Mouse (Mus musculus): ENCODE measurements around the gene Sebox. TPM values are rescaled to one million over a fixed set of nuclear protein-coding genes. Genes with fewer than 3 reads are reported as not detected.

The Sebox gene
- 0.21 and 0.32 TPM in 2 replicates for polyA plus RNA-seq (2014; fragmentation: Nextera tagmentation; extraction: Ambion mirVana)

DNA sequence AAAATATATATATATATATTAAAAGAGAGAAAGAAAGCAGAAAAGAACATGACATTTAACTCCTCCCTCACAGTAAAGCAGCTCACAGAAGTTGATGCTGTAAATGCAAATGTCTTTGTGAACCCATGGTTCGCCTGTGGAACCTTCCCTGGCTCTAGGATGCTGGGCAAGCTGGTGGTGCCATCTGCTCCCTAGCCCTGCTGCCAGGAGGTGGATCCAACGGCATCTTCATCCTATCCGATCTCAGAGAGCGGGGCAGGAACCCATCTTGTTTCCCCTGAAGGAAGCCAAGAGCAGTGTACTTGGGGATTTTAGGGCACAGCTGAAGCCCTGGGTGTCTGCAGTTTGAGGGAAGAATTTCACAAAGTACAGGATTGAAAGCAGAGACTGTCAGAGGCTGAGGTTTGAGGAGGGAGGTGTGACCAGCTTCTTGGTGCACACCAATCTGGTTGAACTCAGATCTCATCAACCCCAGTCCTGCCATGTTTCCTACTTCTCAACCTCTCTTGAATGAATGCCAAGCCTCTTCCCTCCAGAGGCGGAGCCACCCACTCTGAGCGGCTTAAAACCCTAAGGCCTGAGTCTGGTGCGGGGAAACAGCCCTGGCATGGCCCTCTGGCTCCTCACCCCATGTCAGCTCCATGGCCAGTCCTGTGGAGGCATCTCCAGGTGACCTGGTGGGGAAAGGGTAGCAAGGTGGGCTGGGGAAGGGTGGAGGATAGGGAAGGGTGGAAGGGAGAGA lies at the start of gene Sebox:
Gene Sebox (plus strand): TSS at position 539 of the 742 bp plus-strand sequence.
- 66% methylated on average over 7 of the region's 7 CpGs for WGBS
- Histone ChIP-seq H3K27me3 (replicated peaks; ENCODE audit: control insufficient read depth, insufficient read depth, low read length) (peaks cover 23% of the 10 kb centered on the region), H3K4me3 (ENCODE audit: low read depth, low read length) (no peak within 1 kb of the TSS), H3K9ac (ENCODE audit: low read depth, low read length) (no peak within 1 kb of the TSS), H3K36me3 (ENCODE audit: control insufficient read depth, insufficient read depth, low read length) (peaks cover 5% of the 10 kb centered on the region; the same call in 1 of the 2 replicates), H3K4me2 (no peak within 1 kb of the TSS), H3K9me3 (ENCODE audit: control insufficient read depth, low read length) (no peaks in the 10 kb centered on the region), H3K27ac (ENCODE audit: low read depth, low read length) (no peak within 1 kb of the TSS), H3K4me1 (replicated peaks; ENCODE audit: control insufficient read depth, insufficient read depth, low read length) (no peaks in the 10 kb centered on the region)
- DNase-seq (ENCODE audit: low spot score) (no peak), ATAC-seq (replicated peaks; ENCODE audit: low FRiP score) (no peak)

DNA sequence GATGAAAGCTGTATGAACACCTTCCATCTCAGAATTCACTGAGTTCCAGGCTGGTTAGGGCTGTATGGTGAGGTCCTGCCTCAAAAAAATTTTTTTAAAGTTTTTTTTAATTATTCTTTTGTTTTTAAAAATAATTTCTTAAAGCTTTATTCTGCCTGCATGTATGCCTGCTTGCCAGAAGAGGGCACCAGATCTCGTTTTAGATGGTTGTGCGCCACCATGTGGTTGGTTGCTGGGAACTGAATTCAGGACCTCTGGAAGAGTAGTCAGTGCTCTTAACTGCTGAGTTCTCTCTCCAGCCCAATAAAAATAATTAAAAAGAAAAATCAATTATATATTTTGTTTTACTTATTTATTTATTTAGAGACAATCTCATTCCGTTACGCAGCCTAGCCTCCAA lies 49.6 kb upstream of the Sebox start:
- no peak overlapping the region for H3K4me2 ChIP-seq
- H3K27me3 ChIP-seq (replicated peaks; ENCODE audit: control insufficient read depth, insufficient read depth, low read length): no peaks in the 10 kb centered on the region
- no peaks in the 10 kb centered on the region for H3K36me3 ChIP-seq (ENCODE audit: control insufficient read depth, insufficient read depth, low read length)
- DNase-seq (ENCODE audit: low spot score): no peak
- no peak overlapping the region for H3K9ac ChIP-seq (ENCODE audit: low read depth, low read length)
- no peak overlapping the region for H3K27ac ChIP-seq (ENCODE audit: low read depth, low read length)
- no peak overlapping the region for H3K4me3 ChIP-seq (ENCODE audit: low read depth, low read length)
- H3K4me1 ChIP-seq (replicated peaks; ENCODE audit: control insufficient read depth, insufficient read depth, low read length): no peaks in the 10 kb centered on the region
- no peak for ATAC-seq (replicated peaks; ENCODE audit: low FRiP score)
- no peaks in the 10 kb centered on the region for H3K9me3 ChIP-seq (ENCODE audit: control insufficient read depth, low read length)
- WGBS: 12% methylated on average over 4 of the region's 4 CpGs

DNA sequence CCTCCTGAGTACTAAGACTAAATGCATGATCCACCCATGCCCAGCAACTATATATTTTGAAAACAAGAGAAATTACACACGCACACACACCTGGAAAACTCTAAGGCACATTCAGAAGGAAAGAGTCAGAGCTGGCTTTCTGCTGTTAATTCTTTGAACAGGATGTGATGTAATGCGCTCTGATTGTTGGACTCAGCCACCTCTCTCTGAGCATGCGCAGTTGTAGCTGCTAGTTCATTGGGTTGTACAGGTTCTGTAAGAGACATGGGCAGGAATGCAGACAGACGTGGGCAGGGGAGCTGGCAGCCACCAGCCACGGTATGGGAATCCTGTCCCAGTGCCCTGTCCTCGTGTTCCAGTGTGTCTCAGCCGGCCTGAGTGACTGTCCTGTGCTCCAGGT lies 49.0 kb upstream of the Sebox start:
- 64% methylated on average over 7 of the region's 7 CpGs for WGBS
- no peak for ATAC-seq (replicated peaks; ENCODE audit: low FRiP score)
- H3K4me2 ChIP-seq: no peak overlapping the region

DNA sequence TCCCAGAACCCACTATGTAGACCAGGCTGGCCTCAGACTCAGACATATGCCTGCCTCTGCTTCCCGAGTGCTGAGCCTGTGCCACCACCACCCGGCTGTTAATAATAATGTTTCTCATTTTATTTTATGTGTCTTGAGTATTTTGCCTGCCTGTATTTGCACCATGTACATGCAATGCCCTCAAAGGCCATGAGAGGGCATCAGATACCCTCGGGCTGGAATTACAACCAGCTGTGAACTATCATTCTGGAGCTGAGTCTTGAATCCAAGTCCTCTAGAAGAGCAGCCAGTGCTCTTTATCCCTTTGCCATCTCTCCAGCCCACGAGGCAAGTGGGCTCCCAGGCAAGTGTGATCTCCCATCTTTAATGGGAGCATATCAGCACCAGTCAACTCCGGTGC lies 47.9 kb upstream of the Sebox start:
- Histone ChIP-seq H3K9ac (ENCODE audit: low read depth, low read length) (no peak overlapping the region), H3K27ac (ENCODE audit: low read depth, low read length) (no peak overlapping the region), H3K27me3 (replicated peaks; ENCODE audit: control insufficient read depth, insufficient read depth, low read length) (no peaks in the 10 kb centered on the region), H3K36me3 (ENCODE audit: control insufficient read depth, insufficient read depth, low read length) (no peaks in the 10 kb centered on the region), H3K4me3 (ENCODE audit: low read depth, low read length) (no peak overlapping the region), H3K4me2 (no peak overlapping the region), H3K9me3 (ENCODE audit: control insufficient read depth, low read length) (no peaks in the 10 kb centered on the region), H3K4me1 (replicated peaks; ENCODE audit: control insufficient read depth, insufficient read depth, low read length) (no peaks in the 10 kb centered on the region)
- DNase-seq (ENCODE audit: low spot score) (no peak), ATAC-seq (replicated peaks; ENCODE audit: low FRiP score) (no peak)
- WGBS: 37% methylated on average over 5 of the region's 5 CpGs

More for the DNA sequence above, 49.0 kb upstream of the Sebox start:
- DNase-seq (ENCODE audit: low spot score): no peak
- Histone ChIP-seq H3K4me1 (replicated peaks; ENCODE audit: control insufficient read depth, insufficient read depth, low read length) (no peaks in the 10 kb centered on the region), H3K9ac (ENCODE audit: low read depth, low read length) (no peak overlapping the region), H3K9me3 (ENCODE audit: control insufficient read depth, low read length) (no peaks in the 10 kb centered on the region), H3K27me3 (replicated peaks; ENCODE audit: control insufficient read depth, insufficient read depth, low read length) (no peaks in the 10 kb centered on the region), H3K36me3 (ENCODE audit: control insufficient read depth, insufficient read depth, low read length) (no peaks in the 10 kb centered on the region), H3K4me3 (ENCODE audit: low read depth, low read length) (no peak overlapping the region), H3K27ac (ENCODE audit: low read depth, low read length) (no peak overlapping the region)

GRCm38 (mm10) chr11:78458740-78459139 lies 44.5 kb upstream of the Sebox start:
- Histone ChIP-seq H3K9ac (ENCODE audit: low read depth, low read length) (no peak overlapping the region), H3K4me1 (replicated peaks; ENCODE audit: control insufficient read depth, insufficient read depth, low read length) (peaks cover 5% of the 10 kb centered on the region), H3K4me3 (ENCODE audit: low read depth, low read length) (no peak overlapping the region), H3K27me3 (replicated peaks; ENCODE audit: control insufficient read depth, insufficient read depth, low read length) (no peaks in the 10 kb centered on the region), H3K36me3 (ENCODE audit: control insufficient read depth, insufficient read depth, low read length) (no peaks in the 10 kb centered on the region), H3K9me3 (ENCODE audit: control insufficient read depth, low read length) (no peaks in the 10 kb centered on the region), H3K4me2 (no peak overlapping the region), H3K27ac (ENCODE audit: low read depth, low read length) (no peak overlapping the region)
- WGBS: 76% methylated on average over 17 of the region's 17 CpGs
- ATAC-seq (replicated peaks; ENCODE audit: low FRiP score) (no peak), DNase-seq (ENCODE audit: low spot score) (no peak)

- DNase-seq (ENCODE audit: low spot score): no peak
- no peak overlapping the region for H3K4me2 ChIP-seq
Observed at GRCm38 (mm10) chr11:78461894-78462293, 41.4 kb upstream of the Sebox start.

GRCm38 (mm10) chr11:78462669-78463068 lies 40.6 kb upstream of the Sebox start:
- DNase-seq (ENCODE audit: low spot score) (no peak), ATAC-seq (replicated peaks; ENCODE audit: low FRiP score) (no peak)
- Histone ChIP-seq H3K27ac (ENCODE audit: low read depth, low read length) (no peak overlapping the region), H3K9me3 (ENCODE audit: control insufficient read depth, low read length) (no peaks in the 10 kb centered on the region), H3K4me1 (replicated peaks; ENCODE audit: control insufficient read depth, insufficient read depth, low read length) (peaks cover 24% of the 10 kb centered on the region), H3K9ac (ENCODE audit: low read depth, low read length) (no peak overlapping the region), H3K36me3 (ENCODE audit: control insufficient read depth, insufficient read depth, low read length) (no peaks in the 10 kb centered on the region), H3K4me2 (no peak overlapping the region), H3K27me3 (replicated peaks; ENCODE audit: control insufficient read depth, insufficient read depth, low read length) (no peaks in the 10 kb centered on the region), H3K4me3 (ENCODE audit: low read depth, low read length) (no peak overlapping the region)
- WGBS: 76% methylated on average over 5 of the region's 5 CpGs

More at GRCm38 (mm10) chr11:78461894-78462293, 41.4 kb upstream of the Sebox start:
- Histone ChIP-seq H3K27ac (ENCODE audit: low read depth, low read length) (no peak overlapping the region), H3K4me3 (ENCODE audit: low read depth, low read length) (no peak overlapping the region), H3K27me3 (replicated peaks; ENCODE audit: control insufficient read depth, insufficient read depth, low read length) (no peaks in the 10 kb centered on the region), H3K4me1 (replicated peaks; ENCODE audit: control insufficient read depth, insufficient read depth, low read length) (peaks cover 24% of the 10 kb centered on the region), H3K9ac (ENCODE audit: low read depth, low read length) (no peak overlapping the region), H3K9me3 (ENCODE audit: control insufficient read depth, low read length) (no peaks in the 10 kb centered on the region), H3K36me3 (ENCODE audit: control insufficient read depth, insufficient read depth, low read length) (no peaks in the 10 kb centered on the region)
- 68% methylated on average over 1 of the region's 1 CpGs for WGBS
- ATAC-seq (replicated peaks; ENCODE audit: low FRiP score): no peak

- ATAC-seq (replicated peaks; ENCODE audit: low FRiP score): 0 out of 2 replicates have a peak, but pooled peaks have one; percentile 51
- peak overlapping the region; percentile 28 for H3K4me2 ChIP-seq
- 53% methylated on average over 13 of the region's 13 CpGs for WGBS
Observed at GRCm38 (mm10) chr11:78463286-78464036, 39.8 kb upstream of the Sebox start.

More at GRCm38 (mm10) chr11:78463286-78464036, 39.8 kb upstream of the Sebox start:
- Histone ChIP-seq H3K9me3 (ENCODE audit: control insufficient read depth, low read length) (no peaks in the 10 kb centered on the region), H3K27me3 (replicated peaks; ENCODE audit: control insufficient read depth, insufficient read depth, low read length) (no peaks in the 10 kb centered on the region), H3K27ac (ENCODE audit: low read depth, low read length) (no peak overlapping the region), H3K36me3 (ENCODE audit: control insufficient read depth, insufficient read depth, low read length) (no peaks in the 10 kb centered on the region), H3K4me1 (replicated peaks; ENCODE audit: control insufficient read depth, insufficient read depth, low read length) (peaks cover 24% of the 10 kb centered on the region), H3K4me3 (ENCODE audit: low read depth, low read length) (no peak overlapping the region), H3K9ac (ENCODE audit: low read depth, low read length) (no peak overlapping the region)
- no peak for DNase-seq (ENCODE audit: low spot score)

Measured in liver, embryonic 11.5 days (tissue).